Mouse (Mus musculus) thymus, adult 18-20 months (tissue): Measurements from ENCODE around the gene Crygs.

ENCODE experiments used
- DNase-seq, 2 experiments: peaks; one replicate each; pipeline ENCODE4 v3.0.0; 2022; ENCODE audit warnings: mixed read lengths in 2 of 2

Gene Crygs

DNA sequence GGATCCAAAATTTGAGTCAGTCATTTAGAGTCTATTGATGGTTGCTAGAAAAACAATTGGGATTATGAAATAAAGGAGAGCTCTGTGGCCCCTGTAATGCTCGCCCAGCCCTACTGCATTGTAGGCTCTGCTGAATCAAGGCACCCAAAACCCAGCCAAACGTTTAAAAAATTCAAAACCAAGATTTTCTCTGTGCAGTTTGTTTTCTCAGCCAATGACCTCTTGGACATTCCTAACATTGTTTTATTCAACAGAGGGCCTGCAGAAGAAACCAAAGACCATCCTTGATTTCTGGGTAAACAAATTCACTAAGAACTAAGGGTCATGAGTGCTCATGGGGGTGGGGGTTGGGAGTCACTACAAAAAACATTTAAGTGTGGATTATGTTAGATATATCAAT, at the start of gene Crygs:
TSS of gene Crygs (minus strand) at position 101 of the 400 bp plus-strand sequence.
- no peak for DNase-seq

- DNase-seq, result peak; percentile 98 to 99
Measured at GRCm38 (mm10) chr16:22857431-22858113, 46.2 kb upstream of the Crygs start, which contains the start of the genes Tbccd1 and Dnajb11. TSS of gene Tbccd1 (minus strand) at chr16:22857669. TSS of gene Dnajb11 (plus strand) at chr16:22857845.

DNA sequence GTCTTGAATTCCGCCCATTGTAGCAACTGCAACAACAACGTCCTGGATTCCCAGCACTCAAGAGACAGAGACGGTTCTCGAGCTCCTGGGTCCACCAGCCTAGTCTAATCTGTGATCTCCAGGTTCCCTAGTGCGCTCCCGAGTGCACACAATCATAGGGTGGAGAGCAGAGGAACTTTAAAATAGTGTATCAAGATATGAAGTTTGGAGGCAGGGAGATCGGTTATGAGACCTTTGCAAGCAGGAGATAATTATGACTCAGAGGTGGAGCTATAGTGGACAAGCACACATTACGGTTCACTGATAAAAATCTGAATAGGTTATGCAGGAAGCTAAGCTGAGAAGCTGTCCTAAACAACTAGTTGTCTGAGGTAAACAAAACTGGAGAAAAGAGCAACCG, 45.4 kb upstream of the Crygs start:
- DNase-seq, result no peak

DNA sequence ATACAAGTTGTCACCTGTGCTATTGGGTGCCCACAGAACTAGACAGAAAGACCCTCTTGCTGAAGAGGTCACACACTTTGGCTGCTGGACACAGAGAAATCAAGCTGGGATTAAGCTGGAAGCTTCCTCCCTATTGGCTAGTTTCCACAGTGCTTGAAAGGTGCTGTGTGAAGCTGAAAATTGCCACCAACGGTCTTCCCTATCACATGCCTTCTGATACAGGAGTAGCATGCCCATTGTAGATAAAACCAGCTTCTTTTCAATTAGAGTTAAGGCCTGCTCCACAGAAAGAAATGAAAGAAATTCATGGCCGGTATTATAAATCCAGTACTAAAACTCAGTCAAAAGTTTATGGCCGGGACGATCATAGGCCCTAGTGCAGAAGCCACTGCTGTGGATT, 41.3 kb upstream of the Crygs start:
- DNase-seq, result no peak

DNA sequence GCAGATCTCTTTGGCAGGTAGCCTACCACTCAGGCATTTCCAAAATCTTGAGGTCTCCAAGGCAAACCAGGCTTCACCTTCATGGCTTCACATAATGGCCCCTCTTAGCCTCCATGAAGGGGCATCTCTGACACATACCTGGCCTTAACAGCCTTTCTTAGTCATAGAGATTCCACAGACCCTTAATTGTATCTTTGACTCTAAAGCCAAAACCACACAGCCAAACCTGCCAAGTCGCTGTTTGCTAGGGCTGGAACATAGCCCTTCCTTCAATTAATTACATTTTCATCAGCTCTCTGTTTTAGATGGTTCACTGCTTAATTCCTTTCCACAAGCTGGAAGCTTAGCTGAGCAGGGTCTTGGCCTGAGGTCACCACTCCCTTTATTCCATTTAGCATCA, 37.0 kb upstream of the Crygs start:
- no peak for DNase-seq

- DNase-seq, result no peak
Measured at GRCm38 (mm10) chr16:22847686-22848085, 36.3 kb upstream of the Crygs start.

DNA sequence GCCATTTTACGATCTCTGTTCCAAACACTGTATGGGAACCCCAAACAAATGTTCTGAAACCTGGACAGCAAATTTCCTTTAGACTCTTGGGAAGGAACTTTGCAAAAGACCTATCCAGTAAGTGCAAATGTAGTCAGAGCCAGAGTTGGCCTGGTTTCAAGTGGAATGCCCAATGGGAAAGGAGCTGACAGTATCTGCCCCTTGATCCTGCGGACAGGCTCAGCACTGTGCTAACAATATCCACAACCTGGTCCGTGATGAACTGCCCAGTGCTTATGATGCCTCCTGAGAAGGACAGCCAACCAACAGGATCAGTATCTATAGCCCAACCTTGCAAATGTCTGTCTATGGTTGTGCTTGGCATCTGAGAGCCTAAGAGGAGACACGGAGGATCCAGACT, 34.1 kb upstream of the Crygs start:
- DNase-seq, result no peak

- no peak for DNase-seq
Measured at GRCm38 (mm10) chr16:22844834-22845233, 33.5 kb upstream of the Crygs start.

- peak; percentile 7 to 22 for DNase-seq
Measured at GRCm38 (mm10) chr16:22844061-22844801, 32.9 kb upstream of the Crygs start.

GRCm38 (mm10) chr16:22842871-22843270, 31.5 kb upstream of the Crygs start:
- no peak for DNase-seq

DNA sequence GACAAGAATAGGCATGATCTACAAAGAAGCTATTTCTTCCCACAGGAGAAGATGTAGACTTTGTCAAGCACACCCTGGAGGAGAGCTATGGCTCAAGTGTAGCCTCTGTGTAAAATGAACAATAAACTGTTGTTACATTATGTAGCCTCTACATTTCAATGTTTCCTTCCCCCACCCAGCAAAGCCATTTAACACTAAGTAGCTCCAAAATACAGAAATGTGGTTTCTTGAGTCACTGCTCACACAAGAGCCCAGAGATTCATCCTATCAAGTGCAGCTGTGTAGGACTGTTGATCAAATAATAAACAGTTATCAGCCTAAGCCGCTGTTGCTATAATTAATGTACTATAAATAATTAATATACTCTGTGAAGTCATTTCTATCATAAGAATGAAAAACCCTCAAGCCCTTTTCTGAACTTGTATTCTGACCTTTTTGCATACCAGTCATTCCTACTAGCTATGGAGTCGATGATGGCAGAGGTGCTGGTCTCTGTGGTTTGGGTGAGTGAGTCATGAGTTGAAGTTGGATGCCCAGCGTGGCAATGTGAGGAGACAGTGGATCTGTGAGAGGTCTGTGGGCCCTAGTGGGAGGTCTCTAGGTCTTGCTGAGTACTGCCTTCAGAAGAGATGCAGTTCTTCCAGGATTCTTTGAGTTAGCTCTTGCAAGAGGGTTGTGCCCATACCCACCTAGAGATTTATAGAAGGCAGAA, 27.9 kb upstream of the Crygs start:
- no peak for DNase-seq

DNA sequence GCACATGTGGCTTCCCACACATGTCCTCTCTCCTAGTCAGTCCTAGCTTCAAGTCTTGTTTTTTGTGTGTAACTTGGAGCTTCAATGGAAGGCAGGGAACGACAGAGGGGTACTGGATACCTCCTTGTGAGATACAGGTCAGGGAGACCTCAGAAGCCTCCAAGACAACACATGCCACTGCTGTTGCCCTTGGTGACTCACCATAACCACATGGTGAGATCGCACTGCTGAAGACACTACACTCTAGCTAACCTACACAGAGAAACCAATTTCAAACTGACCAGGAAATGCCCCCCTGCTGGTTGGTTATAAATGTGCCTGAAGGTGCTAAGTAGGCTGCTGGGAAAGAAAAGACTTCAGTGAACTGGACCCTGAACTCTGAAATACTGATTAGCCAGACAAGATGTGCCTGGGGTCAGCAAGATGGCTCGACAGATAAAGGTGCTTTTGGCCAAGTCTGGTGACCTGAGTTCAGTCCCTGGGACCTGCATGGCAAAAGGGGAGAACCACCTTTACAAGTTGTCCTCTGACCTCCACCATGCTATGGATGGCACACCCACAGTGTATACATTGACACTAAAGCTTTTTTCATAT, 21.7 kb upstream of the Crygs start:
- no peak for DNase-seq

DNA sequence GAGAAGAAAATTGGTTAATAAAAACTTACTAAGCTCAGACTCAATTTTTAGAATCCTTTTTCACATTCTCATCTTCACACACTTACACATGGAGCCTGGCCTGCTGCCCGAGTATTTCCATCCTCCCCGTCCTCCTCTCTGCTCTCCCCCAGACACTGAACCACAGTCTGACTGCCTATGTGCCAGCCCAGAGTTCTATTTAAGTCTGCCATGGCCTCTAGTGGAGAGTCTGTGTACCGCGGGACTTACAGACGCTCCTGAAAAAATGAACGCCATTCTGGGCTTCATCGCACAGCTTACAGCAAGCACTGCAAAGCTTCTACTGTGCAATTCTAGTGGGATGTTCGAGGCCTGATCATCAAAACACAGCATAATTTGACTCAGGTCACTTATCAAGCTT, 9.4 kb upstream of the Crygs start:
- no peak for DNase-seq

- DNase-seq, result peak in 1 of 2 experiments; percentile 16
Measured at GRCm38 (mm10) chr16:22807468-22808070, 3.8 kb downstream of the Crygs start.

DNA sequence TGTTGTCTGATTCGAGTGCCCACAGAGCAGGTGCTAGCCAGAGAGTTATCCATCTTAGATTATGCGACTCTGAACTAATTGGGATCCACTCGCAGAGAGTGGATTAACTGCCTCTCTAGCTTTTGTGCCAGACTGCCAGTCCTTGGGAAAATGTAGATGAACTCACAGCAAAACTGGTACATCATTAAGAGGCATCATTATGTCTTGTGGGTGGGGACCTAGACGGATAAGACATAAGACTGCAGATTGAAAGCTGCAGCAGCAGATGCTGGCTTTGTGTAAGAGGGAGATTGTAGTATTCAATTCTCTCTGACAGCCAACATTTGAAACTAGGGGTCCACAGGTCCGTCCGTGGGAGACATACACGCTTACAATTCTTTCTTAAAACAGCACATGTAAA, 8.6 kb downstream of the Crygs start:
- no peak for DNase-seq

DNA sequence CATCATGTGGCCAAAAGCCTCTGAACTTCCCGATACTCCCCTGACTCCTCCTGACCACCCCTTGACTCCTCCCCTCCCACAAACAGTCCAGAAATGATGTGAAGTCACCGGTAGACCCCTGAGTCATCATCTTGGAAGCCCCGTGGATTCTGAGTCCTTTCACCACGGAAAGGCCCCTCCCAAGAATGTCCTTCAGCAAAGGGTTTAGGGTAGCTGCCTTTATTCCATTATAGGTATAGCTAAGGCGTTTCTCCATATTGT, 10.6 kb downstream of the Crygs start:
- no peak for DNase-seq

- no peak for DNase-seq
Measured at GRCm38 (mm10) chr16:22800026-22800848, 11.1 kb downstream of the Crygs start.

DNA sequence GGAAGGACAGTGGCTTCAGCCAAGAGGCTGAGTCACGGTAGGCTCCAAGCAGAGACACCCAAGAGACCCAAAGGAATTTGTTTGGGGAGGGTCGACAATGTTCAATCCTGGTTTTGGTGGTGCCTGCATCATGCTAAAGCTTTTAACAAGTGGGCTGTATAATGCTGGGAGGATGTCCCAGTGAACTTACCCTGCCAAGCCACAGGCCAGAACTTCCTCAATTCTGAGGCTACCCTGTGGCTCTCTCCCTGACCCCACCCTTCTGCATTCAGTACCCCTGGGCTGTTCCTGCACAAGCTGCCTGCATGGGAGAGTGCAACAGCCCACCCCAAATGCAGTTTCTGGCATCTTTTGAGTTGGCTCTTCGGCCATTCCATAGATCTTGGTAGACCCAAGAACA, 12.9 kb downstream of the Crygs start:
- DNase-seq, result no peak

DNA sequence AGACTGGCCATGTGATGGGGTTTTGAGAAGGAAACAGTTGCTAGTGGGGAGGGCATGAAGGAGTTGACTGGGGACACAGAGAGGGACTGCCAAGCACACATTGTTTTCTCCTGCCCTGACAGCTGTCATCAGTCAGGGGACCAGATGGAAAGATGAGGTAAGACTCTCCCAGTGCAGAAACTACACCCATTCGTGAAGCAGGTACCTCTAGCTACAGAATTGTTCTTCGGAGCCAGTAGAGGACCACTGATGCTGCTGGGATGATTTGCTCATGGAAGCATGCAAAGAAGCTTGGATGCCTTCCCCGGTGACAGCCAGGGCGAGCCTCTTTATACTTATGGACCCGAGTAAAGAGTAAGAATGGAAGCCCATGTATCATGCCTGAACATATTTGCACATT, 13.9 kb downstream of the Crygs start:
- DNase-seq, result no peak

GRCm38 (mm10) chr16:22795497-22795896, 15.9 kb downstream of the Crygs start:
- DNase-seq, result no peak

- no peak for DNase-seq
Measured at GRCm38 (mm10) chr16:22791235-22791634, 20.1 kb downstream of the Crygs start.

DNA sequence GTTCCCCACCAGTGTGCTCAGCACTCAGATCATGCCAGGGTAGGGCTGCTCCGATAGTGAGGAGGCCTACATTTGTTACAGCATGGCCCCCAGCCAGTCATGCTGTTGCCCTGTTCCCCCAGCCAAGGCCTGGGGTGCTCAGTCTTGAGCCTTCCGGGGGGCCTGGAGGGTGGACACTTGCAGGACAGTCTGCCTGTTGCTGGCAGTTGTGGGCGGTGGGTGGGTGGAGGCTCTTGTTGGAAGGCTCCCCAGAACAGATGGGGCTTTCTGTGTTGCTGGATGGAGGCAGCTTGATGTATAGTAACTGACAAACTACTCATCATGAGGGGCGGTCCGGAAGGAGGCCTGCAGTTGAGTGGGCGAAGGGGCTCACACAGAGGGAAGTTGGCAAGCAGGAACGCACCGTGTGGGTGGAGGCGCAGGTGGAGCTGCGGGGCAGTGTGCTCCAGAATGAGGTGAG, 21.4 kb downstream of the Crygs start:
- DNase-seq, result peak in 1 of 2 experiments; percentile 14
